Mouse (Mus musculus): Measurements from ENCODE around the gene Gm42372. TPM values are rescaled to one million over a fixed set of nuclear protein-coding genes. Genes with fewer than 3 reads are reported as not detected.

Gene Gm42372
- total and polyA plus RNA-seq, 3 experiments = 0.42 TPM; not detected in 2

GRCm38 (mm10) chr7:17030239-17030638, 47.4 kb downstream of the Gm42372 start:
- TF ChIP-seq ZC3H11A (IDR thresholded peaks at IDR 0.05; ENCODE audit: low read depth, low read length) = no peak
- no peak for TF ChIP-seq NELFE (IDR thresholded peaks at IDR 0.05; ENCODE audit: low read depth, low read length)
- no peak for TF ChIP-seq BHLHE40 (IDR thresholded peaks at IDR 0.05; ENCODE audit: borderline replicate concordance, low read depth, low read length)
- TF ChIP-seq TBP (IDR thresholded peaks at IDR 0.05; ENCODE audit: low read depth, low read length) = no peak
- no peak for TF ChIP-seq ZNF384 (IDR thresholded peaks at IDR 0.05; ENCODE audit: low read depth, low read length)
- TF ChIP-seq MXI1 (IDR thresholded peaks at IDR 0.05; ENCODE audit: low read depth, low read length) = no peak
- TF ChIP-seq CTCF (IDR thresholded peaks at IDR 0.05 in 2 of 3, conservative IDR thresholded peaks at IDR 0.05 in 1 of 3; ENCODE audit: control insufficient read depth in 1 of 3, insufficient read depth in 1 of 3, low read depth in 2 of 3, low read length in 3 of 3, poor library complexity in 1 of 3, severe bottlenecking in 1 of 3) = no peak
- TF ChIP-seq MAFK (IDR thresholded peaks at IDR 0.05; ENCODE audit: borderline replicate concordance, low read depth, low read length) = no peak
- no peak for TF ChIP-seq RCOR1 (IDR thresholded peaks at IDR 0.05; ENCODE audit: low read depth, low read length)
- Histone ChIP-seq H3K9ac (ENCODE audit: control insufficient read depth, low read depth, low read length, poor library complexity, severe bottlenecking) (no peak overlapping the region), H3K79me2 (ENCODE audit: control insufficient read depth, insufficient read depth, low read length, poor library complexity) (peaks cover 25% of the 10 kb centered on the region), H3K27me3 (ENCODE audit: control insufficient read depth in 1 of 2, insufficient read depth in 2 of 2, low read length in 2 of 2) (no peaks in the 10 kb centered on the region), H3K9me3 (replicated peaks; ENCODE audit: insufficient read depth, low read length) (no peaks in the 10 kb centered on the region), H3K4me1 (ENCODE audit: control insufficient read depth in 1 of 2, insufficient read depth in 2 of 2, low read length in 2 of 2) (peaks cover 4 to 13% of the 10 kb centered on the region in 2 experiments; a peak in 3 of 4 replicates), H3K27ac (ENCODE audit: control insufficient read depth, low read depth, low read length) (no peak overlapping the region), H3K36me3 (ENCODE audit: control insufficient read depth in 1 of 2, insufficient read depth in 2 of 2, low read length in 2 of 2) (peaks cover 6 to 14% of the 10 kb centered on the region in 2 experiments), H3K4me3 (ENCODE audit: control insufficient read depth in 1 of 2, insufficient read depth in 1 of 2, low read depth in 2 of 2, low read length in 2 of 2) (no peak overlapping the region)
- DNase-seq (ENCODE audit: low read depth, low spot score) = no peak

Other genes starting within 250 kb of the Gm42372 start
- gene Ap2s1, start 244.7 kb upstream of the Gm42372 start, total RNA-seq (2012; rRNA removed) = 279 and 288 TPM in 2 replicates
- gene Ap2s1, start 244.7 kb upstream of the Gm42372 start, polyA plus RNA-seq (2012; ENCODE audit: insufficient read depth in 1 of 2, insufficient read length in 2 of 2, low read depth in 1 of 2, low replicate concordance in 2 of 2, missing spikeins in 1 of 2) = 100 to 1,000 TPM in 1 of 2 experiments, not detected in 1; 297 TPM
- gene Slc1a5, start 201.7 kb upstream of the Gm42372 start, total RNA-seq (2012; rRNA removed) = 72.0 and 88.6 TPM in 2 replicates
- 100 to 1,000 TPM in 1 of 2 experiments, not detected in 1; 180 TPM for gene Slc1a5, start 201.7 kb upstream of the Gm42372 start, polyA plus RNA-seq (2012; ENCODE audit: insufficient read depth in 1 of 2, insufficient read length in 2 of 2, low read depth in 1 of 2, low replicate concordance in 2 of 2, missing spikeins in 1 of 2)
- gene Strn4, start 167.2 kb upstream of the Gm42372 start, total RNA-seq (2012; rRNA removed) = 54.7 and 55.8 TPM in 2 replicates
- gene Strn4, start 167.2 kb upstream of the Gm42372 start, polyA plus RNA-seq (2012; ENCODE audit: insufficient read depth in 1 of 2, insufficient read length in 2 of 2, low read depth in 1 of 2, low replicate concordance in 2 of 2, missing spikeins in 1 of 2) = 10 to 100 TPM in 1 of 2 experiments, not detected in 1; 93.5 TPM
- gene Fkrp, start 166.4 kb upstream of the Gm42372 start, total RNA-seq (2012; rRNA removed) = 12.6 and 15.9 TPM in 2 replicates
- gene Fkrp, start 166.4 kb upstream of the Gm42372 start, polyA plus RNA-seq (2012; ENCODE audit: insufficient read depth in 1 of 2, insufficient read length in 2 of 2, low read depth in 1 of 2, low replicate concordance in 2 of 2, missing spikeins in 1 of 2) = 10 to 100 TPM in 1 of 2 experiments, not detected in 1; 19.2 TPM
- gene Prkd2, start 140.2 kb upstream of the Gm42372 start, total RNA-seq (2012; rRNA removed) = 2.1 and 2.9 TPM in 2 replicates
- gene Prkd2, start 140.2 kb upstream of the Gm42372 start, polyA plus RNA-seq (2012; ENCODE audit: insufficient read depth in 1 of 2, insufficient read length in 2 of 2, low read depth in 1 of 2, low replicate concordance in 2 of 2, missing spikeins in 1 of 2) = 1 to 10 TPM in 1 of 2 experiments, not detected in 1; 8.7 TPM
- gene Dact3, start 107.8 kb upstream of the Gm42372 start, total RNA-seq (2012; rRNA removed) = 0.31 and 0.49 TPM in 2 replicates
- gene Dact3, start 107.8 kb upstream of the Gm42372 start, polyA plus RNA-seq (2012; ENCODE audit: insufficient read depth in 1 of 2, insufficient read length in 2 of 2, low read depth in 1 of 2, low replicate concordance in 2 of 2, missing spikeins in 1 of 2) = 1 to 10 TPM in 1 of 2 experiments, not detected in 1; 2.1 TPM
- 0.39 TPM in 1 of 2 replicates, not detected in the other for gene Gng8, start 91.3 kb upstream of the Gm42372 start, total RNA-seq (2012; rRNA removed)
- gene Gng8, start 91.3 kb upstream of the Gm42372 start, polyA plus RNA-seq (2012; ENCODE audit: insufficient read depth in 1 of 2, insufficient read length in 2 of 2, low read depth in 1 of 2, low replicate concordance in 2 of 2, missing spikeins in 1 of 2) = 1 to 10 TPM in 1 of 2 experiments, not detected in 1; 2.2 TPM
- 19.6 and 22.8 TPM in 2 replicates for gene Ptgir, start 76.6 kb upstream of the Gm42372 start, total RNA-seq (2012; rRNA removed)
- gene Ptgir, start 76.6 kb upstream of the Gm42372 start, polyA plus RNA-seq (2012; ENCODE audit: insufficient read depth in 1 of 2, insufficient read length in 2 of 2, low read depth in 1 of 2, low replicate concordance in 2 of 2, missing spikeins in 1 of 2) = 10 to 100 TPM in 1 of 2 experiments, not detected in 1; 23.7 TPM
- 450 and 482 TPM in 2 replicates for gene Calm3, start 59.0 kb upstream of the Gm42372 start, total RNA-seq (2012; rRNA removed)
- gene Calm3, start 59.0 kb upstream of the Gm42372 start, polyA plus RNA-seq (2012; ENCODE audit: insufficient read depth in 1 of 2, insufficient read length in 2 of 2, low read depth in 1 of 2, low replicate concordance in 2 of 2, missing spikeins in 1 of 2) = 1,000 to 10,000 TPM in 1 of 2 experiments, 100 to 1,000 TPM in 1; 515 to 1,030 TPM
- not detected in 2 replicates for gene Pnmal2, start 38.4 kb upstream of the Gm42372 start, total RNA-seq (2012; rRNA removed)
- gene Pnmal2, start 38.4 kb upstream of the Gm42372 start, polyA plus RNA-seq (2012; ENCODE audit: insufficient read depth in 1 of 2, insufficient read length in 2 of 2, low read depth in 1 of 2, low replicate concordance in 2 of 2, missing spikeins in 1 of 2) = under 1 TPM in 1 of 2 experiments, not detected in 1; 0.07 TPM
- gene Pnmal1, start 23.4 kb upstream of the Gm42372 start, total RNA-seq (2012; rRNA removed) = 0.19 and 0.23 TPM in 2 replicates
- gene Pnmal1, start 23.4 kb upstream of the Gm42372 start, polyA plus RNA-seq (2012; ENCODE audit: insufficient read depth in 1 of 2, insufficient read length in 2 of 2, low read depth in 1 of 2, low replicate concordance in 2 of 2, missing spikeins in 1 of 2) = under 1 TPM in 1 of 2 experiments, not detected in 1; 0.53 TPM
- not detected in 2 replicates for gene Ccdc8, start 9.6 kb downstream of the Gm42372 start, total RNA-seq (2012; rRNA removed)
- gene Ccdc8, start 9.6 kb downstream of the Gm42372 start, polyA plus RNA-seq (2012; ENCODE audit: insufficient read depth in 1 of 2, insufficient read length in 2 of 2, low read depth in 1 of 2, low replicate concordance in 2 of 2, missing spikeins in 1 of 2) = under 1 TPM in 1 of 2 experiments, not detected in 1; 0.11 TPM
- gene Ppp5c, start 44.8 kb downstream of the Gm42372 start, total RNA-seq (2012; rRNA removed) = 94.2 and 101 TPM in 2 replicates
- 100 to 1,000 TPM; 178 to 249 TPM for gene Ppp5c, start 44.8 kb downstream of the Gm42372 start, polyA plus RNA-seq (2012; ENCODE audit: insufficient read depth in 1 of 2, insufficient read length in 2 of 2, low read depth in 1 of 2, low replicate concordance in 2 of 2, missing spikeins in 1 of 2)
- 8.0 and 9.6 TPM in 2 replicates for gene Hif3a, start 79.3 kb downstream of the Gm42372 start, total RNA-seq (2012; rRNA removed)
- gene Hif3a, start 79.3 kb downstream of the Gm42372 start, polyA plus RNA-seq (2012; ENCODE audit: insufficient read depth in 1 of 2, insufficient read length in 2 of 2, low read depth in 1 of 2, low replicate concordance in 2 of 2, missing spikeins in 1 of 2) = 10 to 100 TPM in 1 of 2 experiments, not detected in 1; 37.9 TPM
- 0.23 and 0.36 TPM in 2 replicates for gene Psg16, start 91.0 kb downstream of the Gm42372 start, total RNA-seq (2012; rRNA removed)
- gene Psg16, start 91.0 kb downstream of the Gm42372 start, polyA plus RNA-seq (2012; ENCODE audit: insufficient read depth in 1 of 2, insufficient read length in 2 of 2, low read depth in 1 of 2, low replicate concordance in 2 of 2, missing spikeins in 1 of 2) = under 1 TPM in 1 of 2 experiments, not detected in 1; 0.67 TPM
- not detected in 2 replicates for gene Ceacam3, start 167.2 kb downstream of the Gm42372 start, total RNA-seq (2012; rRNA removed)
- gene Ceacam3, start 167.2 kb downstream of the Gm42372 start, polyA plus RNA-seq (2012; ENCODE audit: insufficient read depth in 1 of 2, insufficient read length in 2 of 2, low read depth in 1 of 2, low replicate concordance in 2 of 2, missing spikeins in 1 of 2) = not detected
- not detected in 2 replicates for gene Psg29, start 220.4 kb downstream of the Gm42372 start, total RNA-seq (2012; rRNA removed)
- gene Psg29, start 220.4 kb downstream of the Gm42372 start, polyA plus RNA-seq (2012; ENCODE audit: insufficient read depth in 1 of 2, insufficient read length in 2 of 2, low read depth in 1 of 2, low replicate concordance in 2 of 2, missing spikeins in 1 of 2) = not detected

All from MEL (cell line).